Mouse (Mus musculus) forebrain, postnatal 0 days (tissue): Measurements from ENCODE around the gene Ski. TPM values are rescaled to one million over a fixed set of nuclear protein-coding genes. Genes with fewer than 3 reads are reported as not detected.
"Not testable (repeated sequence)": the region's sequence is repeated elsewhere in the genome, so short reads cannot be mapped to it uniquely, and the experiment has no call there.

Experiments used
- ATAC-seq: fragments of 200-750 bp; cut with Nextera tagmentation; 2 replicates; pipeline ENCODE4 v1.8.0; 2017; ENCODE audit warnings: mild to moderate bottlenecking, moderate library complexity
- DNase-seq: peaks from one replicate; pipeline ENCODE4 v3.0.0-alpha.2; 2015
- H3K27ac ChIP-seq: fragments of 300-500 bp; sonication (generic); 2 replicates; pipeline ENCODE4 v1.5.1; 2014; ENCODE audit warnings: low read depth, mild to moderate bottlenecking, antibody characterized with exemption, low read length, moderate library complexity, mixed read lengths
- H3K27me3 ChIP-seq: fragments of 300-500 bp; sonication (generic); 2 replicates; pipeline ENCODE4 v1.6.1; 2014; ENCODE audit warnings: mild to moderate bottlenecking, low read length, mixed read lengths; ENCODE audit not compliant: insufficient read depth
- H3K36me3 ChIP-seq: fragments of 300-500 bp; sonication (generic); 2 replicates; pipeline ENCODE4 v1.6.1; 2014; ENCODE audit warnings: mild to moderate bottlenecking, moderate library complexity; ENCODE audit not compliant: insufficient read depth
- H3K4me1 ChIP-seq: fragments of 300-500 bp; sonication (generic); 2 replicates; pipeline ENCODE4 v1.6.1; 2014; ENCODE audit warnings: antibody characterized with exemption; ENCODE audit not compliant: insufficient read depth
- H3K4me2 ChIP-seq: fragments of 300-500 bp; sonication (generic); 2 replicates; pipeline ENCODE4 v1.6.1; 2014; ENCODE audit warnings: low read depth, mild to moderate bottlenecking, moderate library complexity
- H3K4me3 ChIP-seq: fragments of 300-500 bp; sonication (generic); 2 replicates; pipeline ENCODE4 v1.5.1; 2014; ENCODE audit warnings: low read depth, low read length, mixed read lengths
- H3K9ac ChIP-seq: fragments of 300-500 bp; sonication (generic); 2 replicates; pipeline ENCODE4 v1.6.1; 2014; ENCODE audit warnings: mild to moderate bottlenecking
- H3K9me3 ChIP-seq: fragments of 300-500 bp; sonication (generic); 2 replicates; pipeline ENCODE4 v1.6.1; 2016; ENCODE audit warnings: low read length
- CTCF ChIP-seq: sonication (generic); IDR thresholded peaks from 2 replicates; pipeline ENCODE4 v1.5.1; 2016; ENCODE audit warnings: antibody characterized with exemption, control low read depth, low read depth
- WGBS: fragments of 180-500 bp; shearing (Covaris S2); extraction: QIAGEN DNeasy Blood & Tissue Kit; methylation state at CpG from one replicate; pipeline ENCODE4 v1.1.7; 2014; 5-methylcytosine and 5-hydroxymethylcytosine counted together
- polyA plus RNA-seq: library from polyadenylated mRNA; unstranded; fragments of >200 nt; fragmentation: Nextera tagmentation; extraction: Ambion mirVana; gene quantifications from 2 replicates; pipeline ENCODE4 v1.2.1, GENCODE M21; 2015
- total RNA-seq: library from RNA; depleted of rRNA; stranded (reverse); fragments of >200 nt; gene quantifications from 2 replicates; pipeline ENCODE4 v1.2.3, GENCODE M21; 2014

Ski gene
- total and polyA plus RNA-seq, 2 experiments from 2014 or later = 12.2 to 68.7 TPM

DNA sequence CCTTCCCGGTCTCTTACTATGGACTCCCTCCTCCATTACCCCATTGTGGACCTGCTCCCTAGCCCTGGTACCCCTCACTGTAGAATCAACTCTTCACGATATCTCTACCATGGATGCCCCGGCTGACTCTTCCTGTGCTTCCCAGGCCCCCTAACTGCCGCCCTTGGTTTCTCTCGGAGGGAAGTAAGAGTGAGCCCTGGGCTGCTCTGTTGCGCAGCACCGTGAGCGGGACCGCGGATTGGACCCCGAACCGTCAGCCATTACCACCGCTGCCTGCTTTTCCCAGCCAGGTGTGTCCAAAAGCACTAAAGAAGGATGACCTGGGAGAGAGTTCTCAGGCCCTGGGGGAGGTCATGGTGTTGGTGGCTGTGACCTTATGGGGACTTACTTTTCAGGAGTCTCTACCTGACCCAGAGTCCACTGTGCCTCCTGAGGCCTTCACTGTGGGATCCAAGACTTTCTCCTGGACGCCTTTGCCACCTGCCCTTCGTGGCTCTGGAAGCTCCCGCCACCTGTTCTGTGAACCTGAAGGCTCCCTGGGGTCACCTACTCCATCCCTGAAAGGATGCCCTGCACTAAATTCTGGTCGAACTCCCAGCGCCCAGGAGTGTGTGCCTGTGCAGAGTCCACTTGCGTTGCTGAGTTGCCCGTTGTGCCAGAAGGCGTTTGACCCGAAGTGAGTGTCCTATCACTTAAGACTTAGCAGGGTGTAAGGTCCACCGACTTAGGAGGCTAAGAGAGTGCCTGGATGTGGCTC, 28.1 kb upstream of the Ski start:
- WGBS = 8% methylated on average over 23 of the region's 23 CpGs
- Histone ChIP-seq H3K4me3 (peak overlapping the region; percentile 59), H3K4me1 (peaks cover 36% of the 10 kb centered on the region), H3K9ac (peak overlapping the region; percentile 87), H3K9me3 (no peaks in the 10 kb centered on the region), H3K27ac (peak overlapping the region; percentile 99), H3K36me3 (0 out of 2 replicates have a peak, but pooled peaks cover 4% of the 10 kb centered on the region), H3K27me3 (no peaks in the 10 kb centered on the region), H3K4me2 (peak overlapping the region; percentile 96)
- peak; percentile 21 for ATAC-seq
- TF ChIP-seq CTCF = 0 out of 2 replicates have a peak, but pooled peaks have one; percentile 5
- peak; percentile 10 for DNase-seq

DNA sequence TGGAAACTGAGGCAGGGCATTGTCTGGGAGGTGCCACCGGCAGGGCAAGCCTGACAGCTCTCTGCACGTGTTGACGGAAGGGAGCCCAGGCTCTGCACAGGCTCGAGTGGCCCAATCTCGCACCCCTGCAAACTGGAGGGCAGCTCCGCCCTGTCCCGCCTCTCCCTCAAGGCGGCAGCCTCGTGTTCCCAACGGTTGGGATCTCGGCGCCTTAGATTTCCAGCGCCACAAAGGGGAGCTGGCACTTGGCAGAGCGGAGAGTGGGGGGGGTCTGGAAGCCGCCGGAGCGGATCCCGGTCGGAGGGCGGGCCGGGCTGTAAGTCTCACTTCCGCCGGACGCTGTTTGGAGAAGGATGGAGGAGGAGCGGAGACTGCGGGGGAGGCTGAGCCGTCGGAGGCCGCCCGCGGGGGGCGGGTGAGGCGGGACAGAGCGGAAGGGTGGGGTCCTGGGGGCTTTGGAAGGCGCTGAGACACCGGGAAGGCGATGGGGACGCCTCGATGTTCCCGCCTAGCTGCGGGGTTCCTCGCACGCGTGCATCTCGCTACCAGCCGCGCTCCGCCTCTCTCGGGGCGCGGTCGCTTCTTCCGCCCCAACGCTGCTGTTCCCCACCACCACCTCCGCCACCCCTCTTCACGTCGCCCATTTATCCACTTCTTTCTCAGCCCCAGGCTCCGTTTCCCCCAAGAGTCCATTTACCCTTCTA, 27.4 kb upstream of the Ski start, which contains the start of gene Faap20:
TSS of gene Faap20 (plus strand) at position 155 of the 704 bp plus-strand sequence.
- peak within 1 kb of the TSS; percentile 96 for H3K4me2 ChIP-seq
- no peaks in the 10 kb centered on the region for H3K9me3 ChIP-seq
- H3K36me3 ChIP-seq = 0 out of 2 replicates have a peak, but pooled peaks cover 4% of the 10 kb centered on the region
- WGBS = under 1% methylated on average over 40 of the region's 58 CpGs
- no peak for TF ChIP-seq CTCF
- DNase-seq (peak; percentile 92), ATAC-seq (peak; percentile 88)
- peak within 1 kb of the TSS; percentile 99 for H3K27ac ChIP-seq
- H3K4me3 ChIP-seq = peak within 1 kb of the TSS; percentile 59
- H3K27me3 ChIP-seq = no peaks in the 10 kb centered on the region
- H3K9ac ChIP-seq = peak within 1 kb of the TSS; percentile 87
- peaks cover 36% of the 10 kb centered on the region for H3K4me1 ChIP-seq

DNA sequence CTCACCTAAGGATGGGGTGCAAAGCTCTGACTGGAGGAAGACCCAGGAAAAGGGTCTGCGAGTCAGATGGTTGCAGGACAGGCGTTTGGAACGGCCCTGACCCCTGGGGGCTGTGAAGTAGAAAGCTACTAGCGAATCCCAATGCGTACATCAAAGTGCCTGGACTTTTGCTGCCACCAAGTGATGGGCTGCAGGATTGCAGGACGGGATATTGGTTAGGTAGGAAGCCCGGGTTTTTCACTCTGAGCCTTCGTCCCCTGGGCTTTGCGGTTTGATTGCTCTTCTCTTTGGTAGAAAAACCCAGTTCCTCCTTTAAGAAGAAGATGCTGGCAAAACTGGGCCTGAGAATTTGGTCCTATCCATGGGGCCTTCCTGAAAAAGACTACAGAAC, 26.9 kb upstream of the Ski start:
- Histone ChIP-seq H3K36me3 (0 out of 2 replicates have a peak, but pooled peaks cover 2% of the 10 kb centered on the region), H3K4me3 (peak overlapping the region; percentile 59), H3K4me1 (peaks cover 36% of the 10 kb centered on the region), H3K27ac (peak overlapping the region; percentile 99), H3K27me3 (no peaks in the 10 kb centered on the region), H3K9me3 (no peaks in the 10 kb centered on the region), H3K9ac (peak overlapping the region; percentile 87), H3K4me2 (peak overlapping the region; percentile 96)
- DNase-seq (peak; percentile 97), ATAC-seq (peak; percentile 74)
- 0% methylated on average over 9 of the region's 9 CpGs for WGBS
- peak; percentile 98 for TF ChIP-seq CTCF

DNA sequence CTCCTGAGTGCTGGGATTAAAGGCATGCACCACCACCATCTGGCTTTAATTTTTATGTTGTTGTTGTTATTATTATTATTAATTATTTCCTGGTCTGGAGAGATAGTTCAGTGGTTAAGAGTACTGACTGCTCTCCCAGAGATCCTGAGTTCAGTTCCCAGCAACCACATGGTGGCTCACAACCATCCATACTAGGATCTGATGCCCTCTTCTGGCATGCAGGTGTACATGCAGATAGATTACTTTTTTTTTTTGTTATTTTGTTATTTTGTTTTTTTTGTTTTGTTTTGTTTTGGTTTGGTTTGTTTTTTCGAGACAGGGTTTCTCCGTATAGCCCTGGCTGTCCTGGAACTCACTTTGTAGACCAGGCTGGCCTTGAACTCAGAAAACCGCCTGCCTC, 25.7 kb upstream of the Ski start:
- H3K4me2 ChIP-seq, ATAC-seq, H3K4me3 ChIP-seq, DNase-seq, H3K9me3 ChIP-seq, H3K36me3 ChIP-seq, H3K9ac ChIP-seq, H3K27ac ChIP-seq, H3K27me3 ChIP-seq: not testable (repeated sequence)
- TF ChIP-seq CTCF = peak; percentile 57
- 95% methylated on average over 3 of the region's 3 CpGs for WGBS
- peaks cover 33% of the 10 kb centered on the region for H3K4me1 ChIP-seq

DNA sequence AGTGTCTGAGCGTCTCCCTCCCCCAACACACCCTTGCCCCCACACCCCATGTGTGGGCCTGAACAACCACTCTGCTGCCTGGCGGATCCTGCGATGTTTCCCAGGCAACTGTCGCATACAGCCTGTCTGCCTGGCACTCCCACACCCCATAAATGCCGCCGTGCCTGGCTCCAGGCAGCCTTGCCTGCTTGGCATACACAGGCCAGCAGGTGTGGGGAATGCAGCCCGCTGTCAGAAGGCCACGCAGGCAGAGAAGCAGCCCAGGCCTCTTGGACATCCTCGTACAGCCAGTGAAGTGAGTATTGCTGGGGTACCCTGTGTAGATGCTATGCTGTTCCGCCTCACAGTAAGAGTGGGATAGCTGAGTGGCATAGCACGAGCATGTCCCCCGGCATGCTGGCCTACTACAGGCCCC, 24.3 kb upstream of the Ski start:
- peaks cover 21% of the 10 kb centered on the region for H3K4me1 ChIP-seq
- no peaks in the 10 kb centered on the region for H3K36me3 ChIP-seq
- peak overlapping the region; percentile 31; the same call in 1 of the 2 replicates for H3K9ac ChIP-seq
- H3K27ac ChIP-seq = peak overlapping the region; percentile 81
- H3K9me3 ChIP-seq = no peaks in the 10 kb centered on the region
- H3K27me3 ChIP-seq = no peaks in the 10 kb centered on the region
- peak; percentile 61 for ATAC-seq
- peak; percentile 29; the same call in 1 of the 2 replicates for TF ChIP-seq CTCF
- H3K4me3 ChIP-seq = no peak overlapping the region
- H3K4me2 ChIP-seq = no peak overlapping the region
- DNase-seq = peak; percentile 82
- 53% methylated on average over 12 of the region's 12 CpGs for WGBS

GRCm38 (mm10) chr4:155245770-155246492, 23.5 kb upstream of the Ski start:
- DNase-seq (no peak), ATAC-seq (no peak)
- no peaks in the 10 kb centered on the region for H3K9me3 ChIP-seq
- H3K9ac ChIP-seq = no peak overlapping the region
- TF ChIP-seq CTCF = no peak
- 64% methylated on average over 6 of the region's 6 CpGs for WGBS
- H3K4me3 ChIP-seq = no peak overlapping the region
- H3K4me1 ChIP-seq = peaks cover 13% of the 10 kb centered on the region
- no peaks in the 10 kb centered on the region for H3K36me3 ChIP-seq
- H3K4me2 ChIP-seq = no peak overlapping the region
- no peaks in the 10 kb centered on the region for H3K27me3 ChIP-seq
- H3K27ac ChIP-seq = peak overlapping the region; percentile 81
